Comparison of ENCODE assay signal across 8 mouse cellular contexts in the genomic region with DNA sequence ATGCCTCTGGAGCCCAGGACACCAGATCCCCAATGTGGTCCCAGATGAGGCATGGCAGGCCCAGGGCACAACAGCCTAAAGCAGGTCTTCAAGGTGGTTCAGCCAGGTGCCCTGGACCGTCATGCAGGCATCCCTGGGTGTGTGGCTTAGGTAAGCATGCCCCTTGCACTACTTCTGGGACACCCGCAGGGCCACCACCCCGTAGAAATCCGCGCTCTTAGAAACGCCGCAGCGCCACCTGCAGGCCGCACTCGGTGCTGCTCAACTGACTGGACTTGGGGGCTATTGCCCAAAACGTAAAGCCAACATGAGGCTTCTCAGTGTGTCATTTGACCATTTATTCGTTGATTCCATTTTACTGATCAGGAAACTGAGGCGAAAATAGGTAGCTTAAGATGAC. TPM values are rescaled to one million over a fixed set of nuclear protein-coding genes. Genes with fewer than 3 reads are reported as not detected.
DNase-seq lines count a peak whose midpoint lies in the region; ATAC-seq lines count a peak whose summit lies in the region.

No protein-coding gene starts in this region.

- no peak overlapping the region for H3K4me3 ChIP-seq in hindbrain, embryonic 13.5 days
- no peak overlapping the region for H3K4me3 ChIP-seq in hindbrain, embryonic 14.5 days (replicated peaks; ENCODE audit: low read length)
- H3K4me3 ChIP-seq in liver, embryonic 11.5 days (ENCODE audit: low read depth, low read length): no peak overlapping the region

- H3K27ac ChIP-seq in hindbrain, embryonic 13.5 days: peak overlapping the region; percentile 44; the same call in 1 of the 2 replicates
- H3K27ac ChIP-seq in hindbrain, embryonic 14.5 days: no peak overlapping the region
- no peak overlapping the region for H3K27ac ChIP-seq in liver, embryonic 11.5 days (ENCODE audit: low read depth, low read length)

- no peak overlapping the region for H3K4me2 ChIP-seq in hindbrain, embryonic 13.5 days
- H3K4me2 ChIP-seq in hindbrain, embryonic 14.5 days (replicated peaks): no peak overlapping the region
- 0 out of 2 replicates have a peak overlapping the region, but pooled peaks have one; percentile 25 for H3K4me2 ChIP-seq in liver, embryonic 11.5 days

- peaks cover 79% of the 10 kb centered on the region for H3K27me3 ChIP-seq in hindbrain, embryonic 13.5 days
- H3K27me3 ChIP-seq in hindbrain, embryonic 14.5 days (ENCODE audit: control insufficient read depth, insufficient read depth, low read length): peaks cover 16% of the 10 kb centered on the region
- peaks cover 25% of the 10 kb centered on the region for H3K27me3 ChIP-seq in liver, embryonic 11.5 days (replicated peaks; ENCODE audit: control insufficient read depth, insufficient read depth, low read length)

- no peaks in the 10 kb centered on the region for H3K36me3 ChIP-seq in hindbrain, embryonic 13.5 days
- no peaks in the 10 kb centered on the region for H3K36me3 ChIP-seq in hindbrain, embryonic 14.5 days (replicated peaks; ENCODE audit: control insufficient read depth, insufficient read depth)
- no peaks in the 10 kb centered on the region for H3K36me3 ChIP-seq in liver, embryonic 11.5 days (ENCODE audit: control insufficient read depth, insufficient read depth, low read length)

- no peak for DNase-seq in hindbrain, embryonic 14.5 days (ENCODE audit: low spot score)
- peak; percentile 69 for DNase-seq in A20 (ENCODE audit: low read depth, low spot score)
- peak; percentile 66 for DNase-seq in MEL-GATA-1-ER (ENCODE audit: extremely low read depth, low read depth)
- DNase-seq in liver, embryonic 11.5 days (ENCODE audit: low spot score): peak; percentile 64
- DNase-seq in testis, postnatal 10 days (ENCODE audit: low spot score): peak; percentile 80
- DNase-seq in heart, adult 9 months (ENCODE audit: low spot score in 2 of 2): no peak

- H3K9ac ChIP-seq in hindbrain, embryonic 13.5 days: 0 out of 2 replicates have a peak overlapping the region, but pooled peaks have one; percentile 46
- no peak overlapping the region for H3K9ac ChIP-seq in hindbrain, embryonic 14.5 days
- no peak overlapping the region for H3K9ac ChIP-seq in liver, embryonic 11.5 days (ENCODE audit: low read depth, low read length)

- H3K4me1 ChIP-seq in hindbrain, embryonic 13.5 days (replicated peaks): peaks cover 27% of the 10 kb centered on the region
- peaks cover 6% of the 10 kb centered on the region for H3K4me1 ChIP-seq in hindbrain, embryonic 14.5 days (replicated peaks; ENCODE audit: control insufficient read depth, insufficient read depth, low read length)
- peaks cover 12% of the 10 kb centered on the region for H3K4me1 ChIP-seq in liver, embryonic 11.5 days (replicated peaks; ENCODE audit: control insufficient read depth, insufficient read depth, low read length)

- H3K9me3 ChIP-seq in hindbrain, embryonic 13.5 days: no peaks in the 10 kb centered on the region
- no peaks in the 10 kb centered on the region for H3K9me3 ChIP-seq in hindbrain, embryonic 14.5 days (ENCODE audit: control insufficient read depth, low read length)
- H3K9me3 ChIP-seq in liver, embryonic 11.5 days (ENCODE audit: control insufficient read depth, low read length): no peaks in the 10 kb centered on the region

- 5% methylated on average over 13 of the region's 13 CpGs for WGBS in hindbrain, embryonic 13.5 days
- 5% methylated on average over 13 of the region's 13 CpGs for WGBS in hindbrain, embryonic 14.5 days
- 8% methylated on average over 13 of the region's 13 CpGs for WGBS in liver, embryonic 11.5 days

- ATAC-seq in hindbrain, embryonic 13.5 days (ENCODE audit: low FRiP score): no peak
- ATAC-seq in hindbrain, embryonic 14.5 days (ENCODE audit: low FRiP score): no peak
- peak; percentile 40; the same call in 1 of the 2 replicates for ATAC-seq in common myeloid progenitor, adult 5-6 weeks (replicated peaks; ENCODE audit: low read depth, poor library complexity, severe bottlenecking)
- ATAC-seq in liver, embryonic 11.5 days (replicated peaks; ENCODE audit: low FRiP score): peak; percentile 35

RNA-seq across cellular contexts. Expression of a gene that starts 48.5 kb away (rescaled TPM):
- 8.1 TPM in 2 replicates for polyA plus RNA-seq in hindbrain, embryonic 13.5 days (2015; fragmentation: Nextera tagmentation; extraction: Ambion mirVana)
- 10.6 and 10.7 TPM in 2 replicates for polyA plus RNA-seq in hindbrain, embryonic 14.5 days (2014; fragmentation: Nextera tagmentation; extraction: Ambion mirVana)
- 6.4 TPM in 2 replicates for total RNA-seq in common myeloid progenitor, adult 5-6 weeks (2017)
- 17.1 and 18.5 TPM in 2 replicates for polyA plus RNA-seq in liver, embryonic 11.5 days (2014; fragmentation: Nextera tagmentation; extraction: Ambion mirVana)

Comparison
In these comparisons a context has a peak if more than half of its experiments do, and no peak if none do; other contexts are left out.
1. ATAC-seq: peak in common myeloid progenitor, adult 5-6 weeks (single experiment) and liver, embryonic 11.5 days (single experiment); none in hindbrain, embryonic 13.5 days (single experiment) and hindbrain, embryonic 14.5 days (single experiment).
2. DNase-seq: peak in A20 (single experiment), MEL-GATA-1-ER (single experiment), liver, embryonic 11.5 days (single experiment) and testis, postnatal 10 days (single experiment); none in hindbrain, embryonic 14.5 days (single experiment) and heart, adult 9 months (0 of 2).